Mouse (Mus musculus): Measurements from ENCODE around the gene Krt12.

- TF ChIP-seq FLI1 (IDR thresholded peaks at IDR 0.05; ENCODE audit: low read length) (no peak), GATA1 (IDR thresholded peaks at IDR 0.05; ENCODE audit: borderline replicate concordance, low read length) (no peak)
Measured at GRCm38 (mm10) chr11:99441220-99441619, 19.2 kb upstream of the Krt12 start.
